Mouse (Mus musculus): Measurements from ENCODE around the gene Bcan.
A peak's percentile ranks its signal among the peaks of the same experiment; 100 is the strongest.

Gene Bcan

DNA sequence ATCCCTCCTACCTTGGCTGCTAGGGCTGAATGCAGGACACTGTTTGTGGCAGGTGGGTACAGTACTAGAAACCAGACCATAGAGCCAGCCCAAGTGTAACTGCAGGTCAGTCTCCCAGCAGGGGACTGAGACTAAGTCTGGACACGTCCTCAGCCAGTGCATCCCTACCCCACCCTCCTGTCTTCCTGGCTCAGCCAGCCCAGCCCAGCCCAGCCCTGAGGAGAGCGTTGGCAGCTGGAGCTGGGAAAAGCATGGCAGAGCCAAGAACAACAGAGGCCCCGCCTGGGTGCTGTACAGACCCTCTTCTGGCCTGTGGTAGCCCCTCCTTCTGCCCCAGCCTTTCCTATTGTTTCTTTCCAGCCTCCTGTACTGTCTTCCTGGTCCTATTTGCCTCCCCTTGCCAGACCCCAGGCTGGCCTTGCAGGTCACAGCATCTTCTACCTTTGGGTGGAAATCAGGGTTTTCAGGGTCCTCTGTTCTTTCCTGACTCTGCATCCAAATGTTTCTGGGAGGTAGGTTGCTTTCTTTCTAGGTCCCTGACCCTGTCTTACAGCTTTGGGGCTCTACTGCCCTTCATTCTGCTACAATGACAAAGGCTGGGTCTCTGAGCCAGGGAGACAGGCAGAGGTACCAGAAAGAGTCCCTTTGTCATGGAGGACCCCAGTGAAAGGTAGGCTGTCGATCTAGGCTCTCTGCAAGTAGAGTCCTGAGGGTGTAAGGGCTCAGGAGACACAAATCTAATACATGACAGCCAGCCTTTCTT is 55.0 kb downstream of the Bcan start:
- peak; percentile 44 for DNase-seq (ENCODE audit: low spot score)

DNA sequence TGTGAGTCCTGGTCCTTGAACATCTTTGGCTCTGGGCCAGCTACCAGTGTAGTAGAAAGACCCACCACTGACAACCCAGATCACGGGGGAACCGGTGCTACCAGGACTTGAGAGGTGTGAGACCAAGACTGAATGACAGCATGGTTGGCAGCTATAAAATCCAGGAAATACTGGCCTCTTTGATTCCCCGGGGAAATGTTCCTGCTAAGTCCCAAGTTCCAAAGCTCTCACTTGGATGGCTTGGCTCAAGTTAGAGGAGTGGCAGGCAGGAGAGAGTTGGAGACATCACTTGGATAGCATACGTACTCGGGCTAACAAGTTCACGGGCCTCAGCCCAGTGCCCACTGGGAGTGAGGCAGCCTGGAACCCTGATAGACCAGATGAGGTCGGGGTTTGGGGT is 56.4 kb downstream of the Bcan start:
- no peak for DNase-seq (ENCODE audit: low spot score)

DNA sequence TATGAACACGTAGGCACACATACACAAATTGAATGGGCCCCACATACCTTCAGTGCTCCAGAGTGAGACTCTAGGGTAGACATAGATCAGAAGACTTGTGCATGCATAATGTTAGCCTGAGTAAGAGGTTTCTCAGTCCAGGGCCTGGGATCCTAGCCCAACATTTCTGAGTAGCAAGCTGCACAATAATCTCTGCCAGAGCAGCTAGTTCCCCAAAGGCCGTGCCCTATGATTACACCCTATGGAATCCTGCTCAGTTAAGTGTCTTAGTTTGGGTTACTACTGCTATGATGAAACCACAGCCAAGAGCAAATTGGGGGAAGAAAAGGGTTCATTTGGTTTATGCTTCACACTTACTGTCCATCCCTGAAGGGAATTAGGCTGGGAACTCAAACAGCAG is 57.6 kb downstream of the Bcan start:
- DNase-seq (ENCODE audit: low spot score): no peak

DNA sequence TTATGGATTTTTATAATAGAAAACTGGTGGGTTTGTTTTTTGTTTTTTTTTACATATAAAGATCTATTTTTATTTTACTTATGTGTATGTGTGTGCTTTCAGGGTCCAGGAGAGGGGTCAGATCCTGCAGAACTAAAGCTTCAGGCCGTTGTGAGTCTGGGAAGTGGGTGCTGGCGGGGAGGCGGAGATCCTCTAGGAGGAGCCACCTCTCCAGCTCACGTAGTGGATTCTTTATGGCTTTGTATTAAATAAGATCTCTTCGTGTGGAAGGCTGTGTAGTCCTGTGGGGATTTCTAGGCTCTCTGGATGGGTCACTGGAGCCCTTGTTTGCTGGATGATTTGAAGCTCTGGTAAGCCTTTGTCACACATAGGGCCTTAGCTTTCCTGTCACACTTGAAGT is 59.4 kb downstream of the Bcan start:
- no peak for DNase-seq (ENCODE audit: low spot score)
